Mouse (Mus musculus) intestine, embryonic 16.5 days (tissue): ENCODE results near the gene Wdr93. TPM values are rescaled to one million over a fixed set of nuclear protein-coding genes. Genes with fewer than 3 reads are reported as not detected.

Source experiments
- ATAC-seq: fragments of 200-750 bp; cut with Nextera tagmentation; 2 replicates; pipeline ENCODE4 v1.8.0; 2017; ENCODE audit warnings: moderate TSS enrichment, moderate library complexity
- H3K27ac ChIP-seq: fragments of 300-500 bp; sonication (generic); 2 replicates; pipeline ENCODE4 v1.5.1; 2014; ENCODE audit warnings: mild to moderate bottlenecking, low read length
- H3K27me3 ChIP-seq: fragments of 300-500 bp; sonication (generic); replicated peaks from 2 replicates; pipeline ENCODE4 v1.6.1; 2014; ENCODE audit warnings: low read length, control low read depth, mixed read lengths; ENCODE audit not compliant: control insufficient read depth, insufficient read depth
- H3K36me3 ChIP-seq: fragments of 300-500 bp; sonication (generic); 2 replicates; pipeline ENCODE4 v1.6.1; 2014; ENCODE audit warnings: low read length, control low read depth; ENCODE audit not compliant: control insufficient read depth, insufficient read depth
- H3K4me1 ChIP-seq: fragments of 300-500 bp; sonication (generic); 2 replicates; pipeline ENCODE4 v1.6.1; 2014; ENCODE audit warnings: low read length, control low read depth, mixed read lengths; ENCODE audit not compliant: control insufficient read depth, insufficient read depth
- H3K4me2 ChIP-seq: fragments of 300-500 bp; sonication (generic); 2 replicates; pipeline ENCODE4 v1.6.1; 2014; ENCODE audit warnings: low read depth, low read length, control low read depth
- H3K4me3 ChIP-seq: fragments of 300-500 bp; sonication (generic); 2 replicates; pipeline ENCODE4 v1.5.1; 2014; ENCODE audit warnings: mild to moderate bottlenecking, low read length
- H3K9ac ChIP-seq: fragments of 300-500 bp; sonication (generic); 2 replicates; pipeline ENCODE4 v1.6.1; 2014; ENCODE audit warnings: low read depth, low read length
- H3K9me3 ChIP-seq: fragments of 300-500 bp; sonication (generic); 2 replicates; pipeline ENCODE4 v1.6.1; 2016; ENCODE audit warnings: low read length, control low read depth; ENCODE audit not compliant: control insufficient read depth
- WGBS: fragments of 180-500 bp; shearing (Covaris S2); extraction: QIAGEN DNeasy Blood & Tissue Kit; methylation state at CpG from one replicate; pipeline ENCODE4 v1.1.7; 2014; 5-methylcytosine and 5-hydroxymethylcytosine counted together
- polyA plus RNA-seq: library from polyadenylated mRNA; unstranded; fragments of >200 nt; fragmentation: Nextera tagmentation; extraction: Ambion mirVana; gene quantifications from 2 replicates; pipeline ENCODE4 v1.2.1, GENCODE M21; 2015

Wdr93 gene
- polyA plus RNA-seq, 1 experiment from 2014 or later: 0.15 TPM

- H3K4me1 ChIP-seq: no peaks in the 10 kb centered on the region
- ATAC-seq: no peak
- H3K4me3 ChIP-seq: no peak overlapping the region
- no peaks in the 10 kb centered on the region for H3K9me3 ChIP-seq
- WGBS: 16% methylated on average over 2 of the region's 2 CpGs
- H3K9ac ChIP-seq: no peak overlapping the region
- no peak overlapping the region for H3K4me2 ChIP-seq
- H3K36me3 ChIP-seq: no peaks in the 10 kb centered on the region
- peaks cover 2% of the 10 kb centered on the region for H3K27me3 ChIP-seq
- no peak overlapping the region for H3K27ac ChIP-seq
Measured at GRCm38 (mm10) chr7:79727091-79727490, 15.9 kb upstream of the Wdr93 start.

- no peak overlapping the region for H3K4me3 ChIP-seq
- no peak overlapping the region for H3K27ac ChIP-seq
- H3K27me3 ChIP-seq: peaks cover 2% of the 10 kb centered on the region
- no peaks in the 10 kb centered on the region for H3K36me3 ChIP-seq
- 26% methylated on average over 6 of the region's 6 CpGs for WGBS
- H3K9me3 ChIP-seq: no peaks in the 10 kb centered on the region
- H3K4me2 ChIP-seq: no peak overlapping the region
- no peak overlapping the region for H3K9ac ChIP-seq
- ATAC-seq: 0 out of 2 replicates have a peak, but pooled peaks have one; percentile 29
- no peaks in the 10 kb centered on the region for H3K4me1 ChIP-seq
Measured at GRCm38 (mm10) chr7:79728219-79728618, 14.7 kb upstream of the Wdr93 start.

GRCm38 (mm10) chr7:79729169-79729568 lies 13.8 kb upstream of the Wdr93 start:
- Histone ChIP-seq H3K4me2 (no peak overlapping the region), H3K36me3 (no peaks in the 10 kb centered on the region), H3K27ac (no peak overlapping the region), H3K4me3 (no peak overlapping the region), H3K9ac (no peak overlapping the region), H3K4me1 (0 out of 2 replicates have a peak, but pooled peaks cover 3% of the 10 kb centered on the region), H3K9me3 (no peaks in the 10 kb centered on the region), H3K27me3 (peaks cover 2% of the 10 kb centered on the region)
- ATAC-seq: no peak
- whole genome bisulfite sequencing: 4% methylated on average over 8 of the region's 8 CpGs

GRCm38 (mm10) chr7:79729743-79730370 lies 13.1 kb upstream of the Wdr93 start:
- no peak for ATAC-seq

GRCm38 (mm10) chr7:79731438-79731837 lies 11.5 kb upstream of the Wdr93 start:
- H3K9ac ChIP-seq: no peak overlapping the region
- ATAC-seq: no peak
- no peak overlapping the region for H3K4me2 ChIP-seq
- no peak overlapping the region for H3K4me3 ChIP-seq
- peaks cover 2% of the 10 kb centered on the region; the same call in 1 of the 2 replicates for H3K27me3 ChIP-seq
- no peaks in the 10 kb centered on the region for H3K36me3 ChIP-seq
- H3K4me1 ChIP-seq: peaks cover 9% of the 10 kb centered on the region; the same call in 1 of the 2 replicates
- H3K9me3 ChIP-seq: no peaks in the 10 kb centered on the region
- 84% methylated on average over 13 of the region's 13 CpGs for WGBS
- no peak overlapping the region for H3K27ac ChIP-seq

More at GRCm38 (mm10) chr7:79729743-79730370, 13.1 kb upstream of the Wdr93 start:
- no peak overlapping the region for H3K4me2 ChIP-seq
- H3K27ac ChIP-seq: no peak overlapping the region
- peaks cover 5% of the 10 kb centered on the region; the same call in 1 of the 2 replicates for H3K4me1 ChIP-seq
- no peak overlapping the region for H3K9ac ChIP-seq
- H3K4me3 ChIP-seq: no peak overlapping the region
- H3K9me3 ChIP-seq: no peaks in the 10 kb centered on the region
- 61% methylated on average over 11 of the region's 11 CpGs for WGBS
- H3K36me3 ChIP-seq: no peaks in the 10 kb centered on the region
- H3K27me3 ChIP-seq: peaks cover 2% of the 10 kb centered on the region

- Histone ChIP-seq H3K9me3 (no peaks in the 10 kb centered on the region), H3K4me1 (peaks cover 9% of the 10 kb centered on the region; the same call in 1 of the 2 replicates), H3K27ac (no peak within 1 kb of the TSS), H3K27me3 (peaks cover 2% of the 10 kb centered on the region; the same call in 1 of the 2 replicates), H3K4me3 (no peak within 1 kb of the TSS), H3K36me3 (no peaks in the 10 kb centered on the region), H3K4me2 (no peak within 1 kb of the TSS), H3K9ac (no peak within 1 kb of the TSS)
- WGBS: 66% methylated on average over 4 of the region's 4 CpGs
- ATAC-seq: no peak
Measured at GRCm38 (mm10) chr7:79732622-79733021, 10.3 kb upstream of the Wdr93 start, which contains the start of gene Plin1. Plin1 (minus strand) TSS chr7:79732903.

- Histone ChIP-seq H3K9me3 (no peaks in the 10 kb centered on the region), H3K4me3 (no peak overlapping the region), H3K4me2 (peak overlapping the region; percentile 14; the same call in 1 of the 2 replicates), H3K9ac (no peak overlapping the region), H3K4me1 (peaks cover 9% of the 10 kb centered on the region; the same call in 1 of the 2 replicates), H3K27me3 (peaks cover 2% of the 10 kb centered on the region; the same call in 1 of the 2 replicates), H3K36me3 (no peaks in the 10 kb centered on the region), H3K27ac (peak overlapping the region; percentile 67)
- ATAC-seq: peak; percentile 95
- WGBS: 63% methylated on average over 8 of the region's 8 CpGs
Measured at GRCm38 (mm10) chr7:79734563-79734962, 8.4 kb upstream of the Wdr93 start.

- ATAC-seq: no peak
- no peak overlapping the region for H3K4me3 ChIP-seq
- H3K9ac ChIP-seq: no peak overlapping the region
- H3K27me3 ChIP-seq: no peaks in the 10 kb centered on the region
- H3K9me3 ChIP-seq: no peaks in the 10 kb centered on the region
- no peak overlapping the region for H3K27ac ChIP-seq
- 85% methylated on average over 14 of the region's 14 CpGs for WGBS
- peaks cover 9% of the 10 kb centered on the region; the same call in 1 of the 2 replicates for H3K4me1 ChIP-seq
- no peak overlapping the region for H3K4me2 ChIP-seq
- no peaks in the 10 kb centered on the region for H3K36me3 ChIP-seq
Measured at GRCm38 (mm10) chr7:79736511-79736910, 6.5 kb upstream of the Wdr93 start.

GRCm38 (mm10) chr7:79738913-79739312 lies 4.0 kb upstream of the Wdr93 start:
- no peak for ATAC-seq
- Histone ChIP-seq H3K4me1 (peaks cover 14% of the 10 kb centered on the region; the same call in 1 of the 2 replicates), H3K9ac (no peak overlapping the region), H3K27me3 (no peaks in the 10 kb centered on the region), H3K36me3 (no peaks in the 10 kb centered on the region), H3K4me3 (no peak overlapping the region), H3K4me2 (no peak overlapping the region), H3K9me3 (no peaks in the 10 kb centered on the region), H3K27ac (no peak overlapping the region)
- WGBS: 87% methylated on average over 2 of the region's 2 CpGs
